Mouse (Mus musculus) liver, embryonic 14.5 days (tissue): ENCODE data around the gene Gm21958.

Experiments
- CTCF ChIP-seq: IDR thresholded peaks from 2 replicates; pipeline ENCODE4 v1.5.1; 2016; ENCODE audit warnings: antibody characterized with exemption, low read depth, control low read depth
- EP300 ChIP-seq: IDR thresholded peaks from 2 replicates; pipeline ENCODE4 v1.6.1; 2016; ENCODE audit warnings: antibody characterized with exemption, low read depth

GRCm38 (mm10) chr3:54717348-54717747, 3.2 kb upstream of the Gm21958 start:
- no peak for TF ChIP-seq EP300
- no peak for TF ChIP-seq CTCF
